Mouse (Mus musculus) brown adipose tissue, adult 24 weeks (tissue): ENCODE measurements around the gene Myrfl. TPM values are rescaled to one million over a fixed set of nuclear protein-coding genes. Genes with fewer than 3 reads are reported as not detected.

Experiments used
- H3K27ac ChIP-seq: fragments of 200-500 bp; replicated peaks from 2 replicates; pipeline ENCODE4 v1.5.1; 2012; ENCODE audit warnings: low read depth, mild to moderate bottlenecking, low read length
- H3K4me1 ChIP-seq: fragments of 200-500 bp; 2 replicates; pipeline ENCODE4 v1.6.1; 2012; ENCODE audit warnings: low read length, mixed read lengths; ENCODE audit not compliant: control insufficient read depth, insufficient read depth, insufficient read length
- H3K4me3 ChIP-seq: fragments of 200-500 bp; 2 replicates; pipeline ENCODE4 v1.5.1; 2012; ENCODE audit warnings: low read depth, mild to moderate bottlenecking, low read length, moderate library complexity; ENCODE audit not compliant: insufficient read depth
- polyA plus RNA-seq: library from polyadenylated mRNA; stranded (reverse); fragments of >200 nt; gene quantifications from 2 replicates; pipeline ENCODE4 v1.2.4, GENCODE M21; 2012; ENCODE audit not compliant: missing spikeins, insufficient read depth, insufficient read length

The Myrfl gene
- polyA plus RNA-seq, 1 experiment, result not detected

DNA sequence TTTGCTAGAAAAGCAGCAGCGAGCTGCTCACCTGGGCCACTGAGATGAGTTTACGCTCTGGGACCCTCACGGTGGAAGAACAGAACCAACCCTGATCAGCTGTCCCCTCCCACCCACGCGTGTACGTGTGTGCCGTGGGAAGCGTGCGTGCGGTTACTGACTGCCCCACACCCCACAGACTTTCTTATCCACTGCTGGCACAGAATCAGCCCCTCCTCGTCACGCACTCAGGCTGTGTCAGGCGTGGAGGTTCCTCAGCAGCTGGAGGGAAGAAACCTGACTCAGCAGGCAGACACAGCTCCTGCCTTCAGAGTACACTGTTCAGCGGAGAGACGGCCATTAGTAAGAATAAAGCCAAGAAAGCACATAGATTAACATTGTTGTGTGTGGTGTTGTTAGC is 86.0 kb downstream of the Myrfl start:
- Histone ChIP-seq H3K4me1 (no peaks in the 10 kb centered on the region), H3K4me3 (no peak overlapping the region)

DNA sequence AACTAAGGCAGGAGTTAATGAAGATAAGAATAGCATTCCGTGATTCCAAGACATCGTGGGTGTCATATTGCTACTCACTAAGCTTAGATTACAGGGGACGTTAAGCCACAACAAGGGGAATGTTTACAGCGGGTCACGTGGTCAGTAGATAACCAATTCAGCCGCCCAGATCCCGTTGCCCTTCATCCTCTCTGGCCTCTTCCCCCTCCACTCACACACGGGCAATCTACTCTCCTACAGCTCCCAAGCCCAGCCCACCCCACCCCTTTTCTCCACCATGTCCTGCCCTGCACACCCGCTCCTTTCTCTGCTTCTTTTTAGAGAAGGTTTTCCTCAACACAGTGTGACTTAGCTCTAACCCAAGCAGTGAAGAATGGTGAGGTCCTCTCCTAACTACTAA is 87.3 kb downstream of the Myrfl start:
- H3K4me3 ChIP-seq, result no peak overlapping the region
- no peak overlapping the region for H3K27ac ChIP-seq
- H3K4me1 ChIP-seq, result no peaks in the 10 kb centered on the region

More for the DNA sequence above, 86.0 kb downstream of the Myrfl start:
- H3K27ac ChIP-seq, result no peak overlapping the region

DNA sequence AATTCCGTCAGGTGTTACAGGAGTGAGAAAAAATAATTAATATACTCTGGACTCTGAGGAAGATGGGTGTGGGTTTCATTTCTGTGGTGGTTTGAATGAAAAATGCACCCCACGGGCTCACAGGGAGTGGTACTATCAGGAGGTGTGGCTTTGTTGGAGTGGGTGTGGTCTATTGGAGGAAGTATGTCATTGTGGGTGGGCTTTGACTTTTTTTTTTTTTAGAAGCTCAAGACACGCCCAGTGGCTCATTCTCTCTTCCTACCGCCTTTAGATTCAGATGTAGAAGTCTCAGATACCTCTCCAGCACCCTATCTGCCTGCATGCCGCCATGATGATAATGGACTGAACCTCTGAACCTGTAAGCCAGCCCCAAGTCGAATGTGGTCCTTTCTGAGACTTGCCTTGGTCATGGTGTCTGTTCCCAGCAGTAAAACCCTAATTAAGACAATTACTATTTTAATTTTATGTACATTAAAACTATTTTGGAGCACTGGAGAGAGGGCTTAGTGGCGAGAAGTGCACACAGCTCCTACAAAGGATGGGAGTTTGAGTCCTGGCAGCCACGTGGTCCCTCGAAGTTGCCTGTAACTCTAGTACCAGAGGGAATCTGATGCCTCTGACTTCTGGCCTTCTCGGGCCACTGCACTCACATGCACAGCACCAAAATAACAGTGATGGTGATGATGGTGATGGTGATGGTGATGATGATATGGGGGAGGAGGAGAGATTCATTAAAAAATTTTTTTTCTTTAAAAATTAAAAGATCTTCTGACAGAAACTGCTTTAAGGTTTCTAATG is 88.0 kb downstream of the Myrfl start:
- Histone ChIP-seq H3K4me3 (no peak overlapping the region), H3K4me1 (no peaks in the 10 kb centered on the region), H3K27ac (no peak overlapping the region)

DNA sequence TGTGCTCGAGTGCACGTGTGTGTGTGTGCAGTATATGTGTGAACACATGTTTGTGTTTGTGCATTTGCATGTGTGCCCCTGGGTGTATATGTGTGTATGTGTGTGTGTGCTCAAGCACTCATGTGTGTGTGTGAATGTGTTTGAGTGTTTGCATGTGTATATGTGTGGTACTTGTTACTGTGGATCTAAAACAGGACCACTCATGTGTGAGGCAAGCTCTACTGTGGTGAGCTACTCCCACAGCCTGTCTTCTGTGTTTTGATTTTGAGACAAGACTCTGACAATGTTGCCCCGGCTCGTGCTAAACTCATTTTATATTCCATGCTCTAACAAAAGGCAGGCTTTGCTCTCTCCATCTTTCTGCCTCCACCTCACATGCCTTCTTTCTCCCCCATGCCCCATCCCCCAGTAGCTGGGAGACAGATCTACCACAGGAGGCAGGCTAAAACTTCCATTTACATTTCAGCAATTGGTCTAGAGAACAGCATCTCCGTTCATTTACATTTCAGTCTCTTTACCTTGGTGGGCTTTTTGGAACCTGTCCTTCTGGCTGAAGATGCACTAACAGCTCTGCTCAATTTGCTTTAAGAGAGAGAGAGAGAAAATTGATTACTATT is 94.4 kb downstream of the Myrfl start:
- no peak overlapping the region for H3K4me3 ChIP-seq
- no peak overlapping the region for H3K27ac ChIP-seq

DNA sequence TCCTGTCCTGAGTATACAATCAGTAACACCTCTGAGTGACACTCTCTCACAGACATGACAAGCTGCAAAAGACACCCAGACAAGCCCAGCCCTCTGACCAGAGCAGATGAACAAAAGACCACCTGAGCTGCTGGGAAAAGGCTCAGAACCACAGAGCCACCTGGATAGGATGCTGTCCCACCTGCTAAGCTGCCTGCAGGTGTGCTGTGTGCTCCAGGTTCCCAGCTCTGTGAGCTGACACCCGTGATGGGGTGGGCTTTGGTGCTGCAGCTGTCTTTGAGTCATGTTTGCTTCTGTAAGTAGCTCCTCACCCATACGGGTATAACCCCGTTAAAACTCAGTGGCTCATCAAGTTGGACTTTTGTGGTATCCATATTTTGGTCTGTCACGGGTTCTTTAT is 95.4 kb downstream of the Myrfl start:
- H3K4me1 ChIP-seq, result no peaks in the 10 kb centered on the region
- no peak overlapping the region for H3K4me3 ChIP-seq
- no peak overlapping the region for H3K27ac ChIP-seq

More for the DNA sequence above, 94.4 kb downstream of the Myrfl start:
- H3K4me1 ChIP-seq, result no peaks in the 10 kb centered on the region

DNA sequence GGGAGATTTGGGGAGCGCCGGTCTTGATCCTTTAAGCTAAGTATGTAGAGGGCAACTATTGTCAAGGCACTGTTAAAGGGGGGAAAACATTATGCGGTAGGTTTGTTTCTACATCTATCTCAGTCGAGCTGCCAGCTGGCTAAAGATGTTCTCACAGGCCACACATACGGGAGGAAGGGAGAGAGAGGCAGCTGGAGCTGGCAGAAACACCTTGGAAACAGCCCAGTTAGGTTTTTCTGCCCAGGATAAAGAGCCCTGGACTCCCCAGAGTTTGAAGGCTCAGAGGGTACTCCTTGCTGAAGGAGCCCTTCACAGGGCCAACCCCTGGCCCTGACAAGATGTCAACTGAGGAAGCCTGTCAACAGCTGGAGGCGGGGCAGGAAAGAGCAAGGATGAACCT is 100.7 kb downstream of the Myrfl start:
- Histone ChIP-seq H3K4me1 (peaks cover 3% of the 10 kb centered on the region; the same call in 1 of the 2 replicates), H3K4me3 (no peak overlapping the region), H3K27ac (no peak overlapping the region)

DNA sequence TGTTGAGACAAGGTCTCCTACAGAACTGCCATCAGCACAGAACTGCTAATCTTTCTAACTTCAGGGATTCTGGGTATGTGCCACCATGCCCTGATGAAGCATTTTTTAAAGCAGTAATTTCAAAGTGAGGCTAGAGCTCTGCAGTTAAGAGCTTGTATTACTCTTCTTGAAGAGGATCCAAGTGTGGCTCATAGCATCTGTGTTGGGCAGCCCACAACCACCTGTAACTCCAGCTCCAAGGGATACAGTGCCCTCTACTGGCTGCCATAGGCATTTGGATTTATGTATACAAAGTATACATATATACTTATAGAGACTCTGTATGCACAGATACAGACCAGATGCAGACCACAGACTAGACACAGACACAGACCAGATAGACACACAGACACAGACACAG is 107.6 kb downstream of the Myrfl start:
- no peak overlapping the region for H3K27ac ChIP-seq
- no peak overlapping the region for H3K4me3 ChIP-seq
- peaks cover 4% of the 10 kb centered on the region; the same call in 1 of the 2 replicates for H3K4me1 ChIP-seq

DNA sequence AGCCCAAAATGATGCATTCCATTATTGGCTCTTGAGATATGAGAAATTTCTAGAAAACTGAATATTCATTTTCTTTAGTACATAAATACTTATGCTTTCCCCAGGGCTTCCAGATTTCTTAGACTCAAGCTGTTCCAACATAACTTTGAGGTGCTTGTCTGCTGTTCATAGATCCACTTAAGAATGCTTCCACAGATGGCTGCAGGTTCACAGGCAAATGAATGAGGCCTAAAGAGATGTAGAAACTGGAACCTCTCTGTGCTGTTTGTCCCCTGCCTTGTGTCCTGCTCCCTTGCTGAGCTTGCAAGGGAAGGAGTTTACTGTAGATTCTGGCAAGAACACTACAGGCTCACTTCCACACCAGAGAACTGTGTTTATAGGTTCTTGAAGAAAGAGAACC is 108.3 kb downstream of the Myrfl start:
- H3K4me1 ChIP-seq, result peaks cover 11% of the 10 kb centered on the region; the same call in 1 of the 2 replicates
- H3K4me3 ChIP-seq, result no peak overlapping the region
- H3K27ac ChIP-seq, result no peak overlapping the region

DNA sequence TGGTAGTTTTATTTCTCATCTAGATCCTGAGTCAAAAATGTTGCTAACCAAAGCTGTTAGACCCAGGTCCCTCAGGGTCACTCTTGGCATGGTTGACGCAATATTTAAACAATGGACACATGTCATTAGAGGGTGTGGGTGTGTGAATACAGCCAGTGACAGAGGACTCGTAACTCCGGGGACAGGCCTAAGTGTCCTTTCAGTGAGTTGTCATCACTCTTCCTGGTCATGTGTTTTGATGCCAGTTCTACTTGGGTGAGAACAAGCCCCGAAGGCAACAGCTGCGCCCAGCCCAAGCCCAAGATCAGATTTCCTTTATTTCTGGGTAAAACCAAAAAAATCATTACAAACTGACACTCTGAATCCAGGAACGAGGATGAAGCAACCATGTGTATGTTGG is 112.6 kb downstream of the Myrfl start:
- Histone ChIP-seq H3K4me3 (no peak overlapping the region), H3K27ac (peak overlapping the region; percentile 92), H3K4me1 (peaks cover 15% of the 10 kb centered on the region)

DNA sequence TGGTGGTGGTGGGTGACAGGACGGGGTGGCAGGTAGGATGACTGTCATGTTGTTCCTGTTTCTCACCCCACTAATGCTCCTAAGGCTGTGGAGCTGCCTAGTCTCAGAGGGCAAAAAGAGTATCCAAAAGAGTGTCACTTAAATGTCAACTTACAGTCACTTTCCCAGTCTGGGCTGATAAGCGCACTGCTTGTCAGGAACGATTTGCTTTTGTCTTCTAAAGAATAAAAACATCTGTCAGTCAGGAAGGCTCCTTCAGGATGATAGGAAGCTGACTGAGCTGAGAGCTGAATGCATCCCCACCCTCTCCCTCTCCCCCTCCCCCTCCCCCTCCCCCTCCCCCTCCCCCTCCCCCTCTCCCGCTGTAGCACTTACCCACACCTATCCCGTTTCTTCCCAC is 113.7 kb downstream of the Myrfl start:
- Histone ChIP-seq H3K4me1 (peaks cover 15% of the 10 kb centered on the region), H3K27ac (peak overlapping the region; percentile 98), H3K4me3 (no peak overlapping the region)

DNA sequence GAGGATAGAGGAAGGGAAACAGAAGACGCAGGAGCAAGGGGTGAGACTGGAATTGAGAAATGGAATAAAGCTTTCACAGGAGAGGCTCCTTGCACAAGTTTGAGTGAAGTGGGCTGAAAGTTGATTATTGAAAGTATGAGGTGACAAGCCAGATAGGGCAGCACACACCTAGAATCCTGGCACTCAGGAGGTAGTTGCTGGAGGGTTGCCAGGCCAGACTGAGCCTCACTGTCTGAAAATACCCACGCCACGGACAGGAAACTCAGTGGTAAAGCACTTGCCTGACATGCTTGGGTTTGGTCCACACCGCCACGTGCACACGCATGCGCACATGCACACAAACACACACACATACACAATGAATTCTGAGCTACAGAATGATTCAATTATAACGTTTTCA is 118.8 kb downstream of the Myrfl start:
- Histone ChIP-seq H3K4me3 (no peak overlapping the region), H3K4me1 (peaks cover 9% of the 10 kb centered on the region), H3K27ac (no peak overlapping the region)

DNA sequence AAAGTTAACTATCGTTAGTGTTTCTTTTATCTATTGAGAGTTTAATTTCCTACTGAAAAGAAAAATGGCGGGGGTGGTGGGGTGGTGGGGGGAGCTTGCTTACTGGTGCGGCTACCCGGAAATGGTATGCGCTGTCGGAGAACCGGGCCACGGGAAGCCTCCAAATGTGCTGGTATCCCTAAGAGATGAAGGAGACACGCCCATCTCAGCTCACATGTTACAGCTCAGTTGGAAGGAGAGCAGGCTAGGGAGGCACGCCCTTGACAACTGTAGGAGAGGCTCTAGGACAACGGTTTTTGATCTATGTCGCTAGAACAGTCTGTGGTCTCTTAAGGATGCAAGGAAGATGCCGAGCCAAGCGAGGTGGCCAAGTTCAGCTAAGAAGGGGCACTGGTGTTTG is 119.9 kb downstream of the Myrfl start:
- no peak overlapping the region for H3K27ac ChIP-seq
- H3K4me1 ChIP-seq, result peaks cover 12% of the 10 kb centered on the region
- H3K4me3 ChIP-seq, result no peak overlapping the region

DNA sequence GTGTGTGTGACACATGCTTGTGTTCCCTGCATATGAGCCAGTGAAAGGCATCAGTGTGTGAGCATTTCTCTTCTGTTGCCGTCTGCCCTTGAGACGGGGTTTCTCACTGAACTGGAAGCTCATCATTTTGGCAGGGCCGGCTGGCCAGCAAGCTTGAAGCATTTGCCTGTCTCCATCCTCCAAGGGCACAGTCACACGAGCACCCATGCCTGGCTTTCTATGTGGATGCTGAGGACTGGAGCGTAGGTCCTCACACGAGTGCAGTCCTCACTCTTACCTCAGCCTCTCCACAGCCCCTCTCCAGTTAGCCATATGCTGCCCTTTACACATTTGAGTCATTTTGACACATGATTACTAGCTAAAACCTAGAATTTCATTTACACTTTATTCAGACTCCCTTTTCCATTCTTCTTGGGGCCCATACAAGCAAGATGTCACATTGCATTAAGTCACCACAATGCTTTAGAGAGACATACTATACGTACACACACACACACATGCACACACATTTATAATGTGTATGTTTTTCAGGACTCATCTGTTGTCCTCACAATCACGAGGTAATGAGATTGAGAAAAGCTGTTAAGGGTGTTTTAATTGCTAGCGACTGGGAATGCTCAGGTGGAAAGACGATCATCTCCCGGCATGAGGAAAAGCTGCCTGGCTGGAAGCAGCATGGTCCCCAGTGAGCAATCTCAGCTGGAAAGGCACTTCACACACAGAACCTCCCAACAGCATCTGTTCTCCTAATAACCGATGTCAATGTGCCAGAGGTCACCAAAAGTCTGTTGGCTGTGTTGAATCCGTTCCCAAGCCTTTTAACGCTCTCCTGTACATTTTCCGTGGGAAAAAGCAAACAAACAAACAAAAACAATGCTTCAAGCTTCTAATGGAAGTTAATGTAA is 122.6 kb downstream of the Myrfl start:
- Histone ChIP-seq H3K4me3 (no peak overlapping the region), H3K27ac (peak overlapping the region; percentile 91), H3K4me1 (peaks cover 19% of the 10 kb centered on the region)

DNA sequence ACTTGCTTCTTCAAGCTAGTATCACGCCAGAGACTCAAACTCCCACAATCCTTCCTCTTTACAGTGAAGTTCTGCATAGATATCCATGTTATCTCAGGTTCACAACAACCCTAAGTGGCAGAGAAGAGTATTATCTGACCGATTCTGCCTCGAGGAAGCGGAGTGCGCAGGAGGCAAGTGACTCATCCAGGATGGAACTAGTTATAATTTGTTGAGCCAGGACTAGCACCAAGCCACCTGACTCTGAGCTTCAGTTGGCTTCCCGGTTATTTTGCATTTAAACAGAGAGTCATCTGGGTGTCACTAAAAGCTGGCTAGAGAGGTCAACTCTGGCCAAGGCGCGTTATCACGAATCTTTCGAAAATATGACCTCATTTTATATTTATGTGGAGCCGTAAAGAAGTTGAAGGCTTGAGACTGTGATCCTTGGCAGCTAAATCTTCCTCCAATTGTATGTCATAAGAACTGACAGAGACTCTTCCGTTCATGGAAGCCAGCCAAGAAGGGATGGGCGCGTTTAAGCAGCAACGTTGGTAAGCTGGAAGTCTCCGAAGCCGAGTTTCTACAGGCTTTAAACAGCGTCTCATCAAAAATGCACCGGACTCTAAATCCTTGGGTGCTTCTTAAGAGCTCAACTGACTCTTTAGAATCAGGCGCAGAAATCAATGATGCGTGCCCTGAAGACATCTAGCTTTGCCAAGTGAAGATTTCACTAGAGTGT is 125.3 kb downstream of the Myrfl start:
- H3K4me3 ChIP-seq, result peak overlapping the region; percentile 16; the same call in 1 of the 2 replicates
- H3K4me1 ChIP-seq, result peaks cover 23% of the 10 kb centered on the region

DNA sequence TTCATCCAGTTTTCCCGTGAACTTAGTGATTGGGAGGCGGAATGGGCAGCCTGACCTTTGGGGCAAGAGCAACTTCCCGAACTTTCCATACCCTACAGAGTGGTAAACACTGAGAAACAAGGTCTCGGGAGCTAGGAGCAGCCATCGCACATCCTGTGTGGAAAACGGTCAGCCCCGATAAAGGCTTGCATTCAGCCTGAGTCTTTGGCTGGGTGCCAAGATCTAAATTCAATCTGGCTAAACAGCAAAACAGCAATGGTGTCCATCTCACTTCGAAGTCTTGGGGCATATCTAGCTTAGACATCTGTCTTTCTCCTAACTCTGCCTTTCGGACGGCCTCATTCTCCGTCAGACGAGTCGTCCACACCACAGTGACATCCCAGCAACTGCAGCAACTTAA is 128.1 kb downstream of the Myrfl start:
- Histone ChIP-seq H3K4me1 (peaks cover 17% of the 10 kb centered on the region), H3K4me3 (no peak overlapping the region), H3K27ac (peak overlapping the region; percentile 52)

More for the DNA sequence above, 125.3 kb downstream of the Myrfl start:
- peak overlapping the region; percentile 84 for H3K27ac ChIP-seq
